ENCODE assay signal across 8 mouse cellular contexts in genomic region chr19:57274717-57275116, GRCm38 (mm10). TPM values are rescaled to one million over a fixed set of nuclear protein-coding genes. Genes with fewer than 3 reads are reported as not detected.
DNase-seq lines count a peak whose midpoint lies in the region; ATAC-seq and TF ChIP-seq lines count a peak whose summit lies in the region.

No protein-coding gene starts in this region.

- peak overlapping the region; percentile 95 for H3K27ac ChIP-seq in heart, postnatal 0 days (ENCODE audit: low read depth)
- no peak overlapping the region for H3K27ac ChIP-seq in limb, embryonic 14.5 days (replicated peaks; ENCODE audit: low read depth, low read length)
- no peak overlapping the region for H3K27ac ChIP-seq in neural tube, embryonic 13.5 days (replicated peaks)

- no peak for TF ChIP-seq POLR2A in limb, embryonic 14.5 days (IDR thresholded peaks at IDR 0.05; ENCODE audit: borderline replicate concordance, extremely low read depth, insufficient read depth, insufficient read length)

- H3K9me3 ChIP-seq in heart, postnatal 0 days (replicated peaks; ENCODE audit: control insufficient read depth, low read length): no peaks in the 10 kb centered on the region
- no peaks in the 10 kb centered on the region for H3K9me3 ChIP-seq in limb, embryonic 14.5 days (ENCODE audit: control insufficient read depth, low read length)
- no peaks in the 10 kb centered on the region for H3K9me3 ChIP-seq in neural tube, embryonic 13.5 days

- WGBS in heart, postnatal 0 days: 37% methylated on average over 6 of the region's 6 CpGs
- 27% methylated on average over 6 of the region's 6 CpGs for WGBS in limb, embryonic 14.5 days
- 27% methylated on average over 6 of the region's 6 CpGs for WGBS in neural tube, embryonic 13.5 days

- TF ChIP-seq CTCF in Patski (IDR thresholded peaks at IDR 0.05): no peak
- no peak for TF ChIP-seq CTCF in heart, postnatal 0 days (IDR thresholded peaks at IDR 0.05; ENCODE audit: low read depth)

- H3K4me2 ChIP-seq in heart, postnatal 0 days (ENCODE audit: low read depth, low read length): peak overlapping the region; percentile 46
- peak overlapping the region; percentile 26; the same call in 1 of the 2 replicates for H3K4me2 ChIP-seq in limb, embryonic 14.5 days (replicated peaks; ENCODE audit: low read depth, low read length, severe bottlenecking)
- peak overlapping the region; percentile 28 for H3K4me2 ChIP-seq in neural tube, embryonic 13.5 days

- in situ Hi-C loops in Patski (cut with MboI; ENCODE audit: low pct_unique_long_range_greater_than_20kb): no loop called here

- H3K4me1 ChIP-seq in heart, postnatal 0 days (ENCODE audit: control insufficient read depth, insufficient read depth): peaks cover 48% of the 10 kb centered on the region
- peaks cover 50% of the 10 kb centered on the region for H3K4me1 ChIP-seq in limb, embryonic 14.5 days (ENCODE audit: control insufficient read depth, insufficient read depth, low read length)
- peaks cover 49% of the 10 kb centered on the region for H3K4me1 ChIP-seq in neural tube, embryonic 13.5 days (replicated peaks)

- no peaks in the 10 kb centered on the region for H3K27me3 ChIP-seq in Patski
- H3K27me3 ChIP-seq in heart, postnatal 0 days (ENCODE audit: control insufficient read depth, insufficient read depth, low read length): no peaks in the 10 kb centered on the region
- H3K27me3 ChIP-seq in limb, embryonic 14.5 days (ENCODE audit: control insufficient read depth, insufficient read depth, low read length): no peaks in the 10 kb centered on the region
- H3K27me3 ChIP-seq in neural tube, embryonic 13.5 days: peaks cover 11% of the 10 kb centered on the region; the same call in 1 of the 2 replicates

- H3K9ac ChIP-seq in heart, postnatal 0 days (replicated peaks; ENCODE audit: low read depth, low read length): peak overlapping the region; percentile 33; the same call in 1 of the 2 replicates
- H3K9ac ChIP-seq in limb, embryonic 14.5 days (ENCODE audit: low read depth, low read length, severe bottlenecking): no peak overlapping the region
- H3K9ac ChIP-seq in neural tube, embryonic 13.5 days: no peak overlapping the region

- CTCF ChIA-PET in Patski (lab: Charles Lee): interaction anchor here (0.8 to 1.5 kb wide), 10 partner anchors 14 to 133 kb away, joined by 3 to 6 read pairs (median 4); partner anchors contain the start of gene Ablim1

- peak; percentile 22 for ATAC-seq in Patski
- ATAC-seq in heart, postnatal 0 days (ENCODE audit: insufficient read depth, low read depth): no peak
- no peak for ATAC-seq in limb, embryonic 14.5 days (ENCODE audit: low FRiP score, low read depth)
- ATAC-seq in neural tube, embryonic 13.5 days (ENCODE audit: low read depth): no peak

- TF ChIP-seq EP300 in heart, postnatal 0 days (IDR thresholded peaks at IDR 0.05; ENCODE audit: low read depth): no peak

- DNase-seq in cerebellum, adult 18-20 months: peak; percentile 66 to 74
- no peak for DNase-seq in cerebellum, adult 9-10 months
- DNase-seq in Patski (ENCODE audit: low read depth, low spot score): no peak
- no peak for DNase-seq in heart, postnatal 0 days (ENCODE audit: low spot score)
- DNase-seq in limb, embryonic 14.5 days (ENCODE audit: low spot score): no peak
- DNase-seq in gastrocnemius, postnatal 4 days (ENCODE audit: low spot score in 2 of 2): no peak
- no peak for DNase-seq in thymus, postnatal 25 days

- POLR2A ChIA-PET in Patski (lab: Charles Lee): interaction anchor here (1.1 to 1.8 kb wide), 3 partner anchors 39 to 90 kb away, joined by 3 to 4 read pairs (median 4); no protein-coding TSS in a partner anchor

- H3K4me3 ChIP-seq in heart, postnatal 0 days (ENCODE audit: low read depth, low read length): peak overlapping the region; percentile 11; the same call in 1 of the 2 replicates
- H3K4me3 ChIP-seq in limb, embryonic 14.5 days (replicated peaks; ENCODE audit: low read length): no peak overlapping the region
- no peak overlapping the region for H3K4me3 ChIP-seq in neural tube, embryonic 13.5 days

- H3K36me3 ChIP-seq in heart, postnatal 0 days (replicated peaks; ENCODE audit: control insufficient read depth, insufficient read depth, low read length): no peaks in the 10 kb centered on the region
- no peaks in the 10 kb centered on the region for H3K36me3 ChIP-seq in limb, embryonic 14.5 days (ENCODE audit: control insufficient read depth, insufficient read depth, low read length)
- no peaks in the 10 kb centered on the region for H3K36me3 ChIP-seq in neural tube, embryonic 13.5 days

RNA-seq across cellular contexts. Expression of gene Ablim1, which starts 40.0 kb away (rescaled TPM):
- 105 TPM for polyA plus RNA-seq in Patski (2021)
- 169 and 235 TPM in 2 replicates for total RNA-seq in heart, postnatal 0 days (2014; rRNA removed; ENCODE audit: low replicate concordance)
- polyA plus RNA-seq in heart, postnatal 0 days (2015; fragmentation: Nextera tagmentation; extraction: Ambion mirVana): 82.6 and 106 TPM in 2 replicates
- 22.9 and 30.6 TPM in 2 replicates for polyA plus RNA-seq in limb, embryonic 14.5 days (2012; rRNA removed)
- 72.1 and 76.9 TPM in 2 replicates for polyA plus RNA-seq in limb, embryonic 14.5 days (2014; fragmentation: Nextera tagmentation; extraction: Ambion mirVana)
- 46.5 and 48.0 TPM in 2 replicates for polyA plus RNA-seq in neural tube, embryonic 13.5 days (2015; fragmentation: Nextera tagmentation; extraction: Ambion mirVana)
- 10 to 100 TPM; 56.8 to 65.5 TPM for total RNA-seq in gastrocnemius, postnatal 4 days (2021)

Comparison
In these comparisons a context has a peak if more than half of its experiments do, and no peak if none do; other contexts are left out.
1. DNase-seq: peak in cerebellum, adult 18-20 months (2 of 2); none in cerebellum, adult 9-10 months (single experiment), Patski (single experiment), heart, postnatal 0 days (single experiment), limb, embryonic 14.5 days (single experiment), gastrocnemius, postnatal 4 days (0 of 2) and thymus, postnatal 25 days (single experiment).
2. Peak in every context shown above with its lines, with median percentiles within 50 percentile points of each other: H3K4me2 ChIP-seq.